Mouse (Mus musculus) megakaryocyte, embryonic 14.5 days (primary cell): ENCODE measurements at regions not wholly inside any gene's neighbourhood (a gene's known extent, or its start where the extent isn't known, plus 50 kb on each side); places are given as distances from the start of the nearest gene placed in this dataset.

Experiments used
- FLI1 ChIP-seq: IDR thresholded peaks from 2 replicates; pipeline ENCODE4 v1.6.1; 2012; ENCODE audit warnings: low read length, inconsistent platforms, mixed read lengths
- GATA1 ChIP-seq: IDR thresholded peaks from 3 replicates; pipeline ENCODE4 v1.6.1; 2012; ENCODE audit warnings: mixed read lengths, low read length, inconsistent platforms, borderline replicate concordance

DNA sequence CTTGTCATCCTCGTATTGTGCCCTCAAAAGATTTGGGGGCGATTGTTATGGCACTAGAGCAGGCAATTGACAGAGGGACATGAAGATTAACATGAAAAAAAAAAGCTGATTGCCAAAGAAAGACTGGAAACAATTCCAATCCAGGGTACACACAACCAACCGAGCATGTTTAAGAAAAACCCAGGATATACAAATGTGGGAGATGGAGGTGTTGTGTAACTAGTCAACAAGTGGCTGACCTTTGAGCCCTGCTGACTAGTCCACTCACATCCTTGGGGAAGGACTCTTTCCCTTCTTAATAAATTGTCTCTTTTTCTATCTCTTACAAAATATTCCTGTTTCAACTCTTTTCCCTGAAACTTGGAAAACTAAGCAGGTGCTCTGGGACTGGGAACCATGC is 484.9 kb upstream of the Gm5415 start:
- no peak for TF ChIP-seq GATA1
- no peak for TF ChIP-seq FLI1
